Mouse (Mus musculus): Measurements from ENCODE around the gene Ltbp3.

Gene Ltbp3

DNA sequence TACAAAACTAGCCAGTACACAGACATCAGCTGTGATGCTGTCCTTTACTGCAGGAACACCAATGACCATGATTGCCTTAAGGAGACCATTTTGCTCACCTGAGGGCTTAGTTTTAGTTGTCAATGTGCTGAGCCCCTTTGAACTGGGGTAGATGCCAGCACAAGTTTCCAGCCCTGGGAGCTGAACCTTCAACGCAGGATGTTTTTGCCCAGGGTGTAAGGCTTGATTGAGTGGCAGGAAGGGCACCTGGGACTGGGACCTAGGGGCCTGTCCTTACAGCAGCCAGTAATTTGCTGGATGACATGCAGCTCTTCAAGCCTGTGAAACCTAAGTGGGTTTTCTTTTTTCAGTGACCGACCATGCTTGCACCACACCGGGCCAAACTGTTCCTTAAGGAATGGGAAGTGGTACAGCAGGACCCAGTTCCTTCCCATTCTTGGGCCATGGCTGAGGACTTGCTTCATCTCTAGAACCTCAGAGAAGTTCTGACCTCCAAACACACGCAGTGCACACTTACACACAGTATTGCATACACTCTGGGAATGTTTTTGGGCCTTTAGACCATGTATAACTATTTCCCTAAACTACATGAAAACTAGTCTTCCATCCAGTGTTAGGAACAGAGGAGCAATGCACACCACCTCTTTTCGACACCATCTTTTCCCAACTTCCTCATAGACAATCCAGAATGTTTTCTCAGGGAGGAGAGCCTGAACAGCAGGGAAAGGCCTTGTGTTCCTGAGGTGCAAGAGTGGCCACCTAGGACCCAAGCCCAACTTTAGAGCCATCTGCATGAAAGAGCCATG is 54.3 kb downstream of the Ltbp3 start:
- DNase-seq, result no peak

DNA sequence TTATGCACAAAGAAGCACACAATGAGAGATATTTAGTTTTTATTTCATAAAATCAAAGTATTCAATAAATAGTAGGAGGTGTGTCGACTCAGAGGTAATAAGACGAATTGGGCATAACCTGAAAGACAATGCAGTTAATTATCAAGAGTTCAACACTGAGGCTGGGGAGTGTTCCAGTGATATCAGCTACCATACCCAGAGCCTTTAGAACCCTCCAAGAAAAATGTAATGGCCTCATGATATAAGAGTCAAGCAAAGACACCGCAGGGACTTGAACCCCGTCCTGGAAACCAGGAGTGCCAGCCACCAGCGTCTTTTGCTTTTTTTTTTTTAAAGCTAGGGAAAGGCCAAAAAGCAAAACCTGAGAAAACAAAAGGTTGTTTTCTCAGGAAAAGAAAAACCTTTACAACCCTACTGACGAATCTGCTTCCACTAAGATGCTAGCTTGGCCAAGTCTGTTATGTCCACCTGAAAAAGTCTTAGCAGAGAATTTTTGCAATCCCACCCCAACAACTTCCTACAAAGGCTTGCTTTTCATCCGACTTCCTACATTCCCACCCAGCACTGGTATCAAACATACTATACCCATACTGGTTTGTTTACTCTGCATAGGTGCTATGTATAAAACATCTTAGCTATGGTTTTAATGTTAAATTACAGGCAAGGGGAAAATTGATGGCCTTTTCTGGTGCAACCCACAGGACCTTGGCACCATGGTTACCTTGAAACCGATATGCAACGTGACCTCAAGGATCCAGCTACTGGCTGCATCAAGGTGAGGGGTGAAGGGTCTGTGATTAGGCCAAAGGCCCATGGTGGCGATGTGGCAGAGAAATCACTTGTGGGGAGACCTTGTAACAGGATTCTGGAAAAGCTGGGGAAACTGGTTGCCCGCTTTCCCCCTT is 55.2 kb downstream of the Ltbp3 start:
- no peak for DNase-seq

DNA sequence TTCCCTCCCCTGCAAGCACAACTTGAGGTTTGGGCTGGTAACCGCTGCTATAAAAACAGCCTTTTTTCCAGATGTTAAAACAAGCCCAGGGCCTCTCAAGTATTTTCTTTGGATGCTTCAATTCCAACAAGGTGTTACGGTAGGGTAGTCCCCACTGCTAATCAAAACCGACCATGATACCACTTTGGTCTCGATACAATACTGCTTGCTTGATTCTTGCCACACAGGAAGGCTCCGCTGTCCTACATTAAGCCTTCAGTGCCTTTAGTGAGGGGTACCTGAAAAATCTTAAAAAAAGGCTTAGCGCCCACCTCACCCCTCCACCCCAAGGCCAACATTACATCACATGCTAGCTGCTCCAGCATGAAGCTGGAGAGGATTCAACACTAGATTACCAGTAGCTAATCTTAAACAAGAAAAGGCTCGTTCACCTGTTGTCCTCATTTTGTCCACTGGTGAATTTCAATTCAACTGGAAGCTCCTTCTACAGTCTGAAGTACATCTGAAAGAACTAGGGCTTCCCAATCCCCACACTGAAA is 55.9 kb downstream of the Ltbp3 start:
- no peak for DNase-seq

DNA sequence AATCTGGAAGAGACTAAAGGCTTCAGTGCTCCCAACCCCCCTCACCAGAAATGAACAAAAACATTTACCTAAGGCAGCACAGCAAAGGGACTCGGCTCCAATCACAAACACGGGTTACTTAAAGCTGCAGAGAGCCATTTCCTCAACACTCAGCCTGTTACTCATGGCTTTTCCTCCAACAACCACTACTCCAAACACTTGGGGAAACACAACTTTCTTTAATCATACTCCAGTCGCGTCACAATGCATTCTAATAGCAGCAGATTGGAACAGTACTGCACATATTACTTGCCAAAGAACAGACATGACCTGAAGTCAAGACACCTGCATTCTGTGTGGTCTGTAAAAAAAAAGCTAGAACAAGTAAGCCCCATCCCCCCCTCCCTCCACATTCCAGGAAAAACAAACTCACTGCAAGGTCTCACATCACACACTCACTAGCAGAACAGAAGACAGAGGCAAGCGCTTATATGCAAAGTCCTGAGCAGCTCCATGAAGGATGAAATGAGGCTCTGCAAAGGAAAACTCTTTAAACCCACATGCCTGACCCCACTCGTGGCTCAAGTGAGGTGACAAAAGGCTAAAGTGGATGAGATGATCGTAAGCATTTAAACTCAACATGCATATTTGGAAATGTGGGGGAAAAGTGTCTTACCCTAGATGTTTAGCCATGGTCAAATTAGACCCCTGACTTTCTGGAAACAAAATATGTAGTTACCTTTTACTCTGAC is 56.8 kb downstream of the Ltbp3 start:
- DNase-seq, result no peak

DNA sequence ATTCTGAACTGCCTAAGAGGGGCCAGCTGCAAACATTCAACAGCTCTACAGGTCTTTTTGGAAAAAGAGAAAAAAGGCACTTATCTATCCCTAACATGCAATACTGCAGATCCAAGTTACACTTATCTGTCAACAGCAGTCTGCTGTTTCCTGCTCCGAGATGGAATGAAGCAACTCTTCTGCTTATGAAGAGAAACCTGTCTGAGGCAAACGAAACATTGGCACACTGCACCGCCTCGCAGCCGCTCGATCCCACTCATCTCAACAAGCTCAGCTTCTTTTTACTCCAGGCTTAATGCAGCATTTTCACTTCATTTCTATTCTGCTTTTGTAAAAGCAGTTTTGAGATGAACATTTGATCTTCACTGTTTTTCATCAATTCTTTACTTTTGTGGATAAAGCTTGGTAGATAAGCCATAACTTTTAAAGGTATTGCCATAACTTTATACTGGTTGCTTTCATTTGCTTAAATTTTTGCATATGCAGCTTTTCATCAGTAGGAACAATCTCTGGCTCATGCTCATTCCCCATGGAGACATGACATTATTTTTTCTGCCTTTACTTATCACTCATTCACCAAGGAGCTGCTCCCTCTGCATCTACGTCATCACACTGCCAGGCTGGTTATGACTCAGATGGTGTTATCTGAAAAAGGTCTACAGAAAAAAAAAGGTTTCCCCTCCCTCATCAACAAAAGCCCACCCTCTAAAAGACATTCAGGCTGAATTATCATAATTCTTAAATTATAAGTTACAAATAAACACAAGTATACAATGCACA is 58.2 kb downstream of the Ltbp3 start:
- DNase-seq, result no peak

DNA sequence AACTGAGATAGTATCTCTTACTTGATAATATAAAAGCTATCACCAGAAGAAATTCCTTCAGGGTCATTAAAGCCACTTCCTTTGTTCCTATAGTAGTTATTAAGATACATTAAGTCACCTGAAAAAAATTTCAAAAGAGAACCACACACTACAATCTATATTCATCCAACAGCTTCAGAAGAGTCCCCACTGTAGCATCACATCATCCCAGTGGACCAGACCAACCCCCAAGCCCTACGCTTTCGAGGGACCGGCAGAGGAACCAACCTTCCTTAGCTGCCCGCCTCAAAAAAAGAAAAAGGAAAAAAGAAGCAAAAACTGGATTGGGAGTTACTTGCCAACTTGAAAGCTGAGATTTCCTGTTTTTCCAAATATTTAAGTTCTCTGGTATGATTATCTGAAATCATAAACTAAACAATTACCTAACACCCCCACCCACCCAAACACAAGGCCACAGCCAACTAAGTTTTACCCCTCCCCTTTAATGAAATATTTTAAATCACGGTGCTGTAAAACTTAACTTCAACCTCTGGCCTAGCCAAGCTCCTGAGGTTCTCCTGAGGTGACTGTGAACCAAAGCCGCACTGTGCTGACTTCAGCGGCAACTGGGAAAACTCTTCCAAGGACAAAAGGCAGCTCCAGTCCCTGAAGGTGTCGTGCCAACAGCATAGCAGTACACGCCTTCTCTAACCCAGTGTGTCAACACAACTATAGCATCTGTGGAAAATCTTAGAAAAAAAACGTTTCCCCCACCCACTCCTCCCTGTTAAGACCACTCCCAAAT is 59.1 kb downstream of the Ltbp3 start:
- DNase-seq, result no peak

DNA sequence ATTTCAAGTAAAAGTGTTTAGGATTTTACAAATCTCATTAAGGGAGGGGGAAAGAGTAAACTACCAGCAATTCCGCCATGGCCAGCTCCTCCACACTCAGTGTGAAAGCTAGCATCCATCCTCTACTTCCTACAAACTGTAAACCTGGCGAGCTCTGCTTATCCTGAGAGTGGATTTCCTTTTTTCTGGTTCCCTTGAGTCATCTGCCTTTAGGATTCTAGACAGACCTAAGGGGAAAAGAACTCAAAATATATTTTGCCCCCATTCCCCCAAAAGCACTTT is 59.6 kb downstream of the Ltbp3 start:
- no peak for DNase-seq

DNA sequence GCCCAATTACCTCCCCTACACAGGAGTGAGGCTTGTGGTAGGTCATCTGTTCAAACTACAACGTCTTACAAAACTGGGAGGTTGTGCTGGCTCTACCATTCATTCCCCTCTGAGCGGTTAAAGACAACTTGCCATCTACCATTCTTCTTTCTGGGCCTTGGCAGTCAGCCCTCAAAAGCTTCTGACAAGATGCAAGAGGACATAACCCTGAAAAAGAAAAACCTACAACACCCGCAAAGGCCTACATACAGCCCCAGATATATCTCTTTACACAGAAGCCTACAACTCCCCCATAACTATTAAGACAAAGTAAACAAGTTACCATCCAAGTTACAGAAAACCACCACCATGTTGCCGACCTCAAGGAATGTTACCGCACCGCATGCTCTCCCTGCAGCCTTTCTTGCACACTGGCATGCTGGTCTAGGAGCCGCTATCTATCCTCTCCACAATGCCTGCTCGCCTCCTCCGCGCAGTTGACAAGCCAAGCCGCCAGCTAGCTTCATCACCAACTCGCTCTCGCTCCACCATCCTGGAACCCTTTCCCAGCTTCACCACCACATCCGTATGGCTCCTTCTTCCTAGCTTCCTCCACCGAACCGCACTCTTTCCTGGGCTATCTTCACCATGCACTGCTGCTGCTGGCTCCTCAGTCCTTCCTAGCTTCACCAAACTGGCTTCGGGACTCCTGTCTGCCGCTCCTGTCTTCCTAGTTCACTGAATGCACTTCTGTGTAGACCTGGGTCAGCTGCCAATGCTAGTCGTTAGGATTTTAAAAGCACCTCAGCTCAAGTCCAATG is 60.1 kb downstream of the Ltbp3 start:
- peak in 1 of 2 experiments; percentile 41 for DNase-seq

DNA sequence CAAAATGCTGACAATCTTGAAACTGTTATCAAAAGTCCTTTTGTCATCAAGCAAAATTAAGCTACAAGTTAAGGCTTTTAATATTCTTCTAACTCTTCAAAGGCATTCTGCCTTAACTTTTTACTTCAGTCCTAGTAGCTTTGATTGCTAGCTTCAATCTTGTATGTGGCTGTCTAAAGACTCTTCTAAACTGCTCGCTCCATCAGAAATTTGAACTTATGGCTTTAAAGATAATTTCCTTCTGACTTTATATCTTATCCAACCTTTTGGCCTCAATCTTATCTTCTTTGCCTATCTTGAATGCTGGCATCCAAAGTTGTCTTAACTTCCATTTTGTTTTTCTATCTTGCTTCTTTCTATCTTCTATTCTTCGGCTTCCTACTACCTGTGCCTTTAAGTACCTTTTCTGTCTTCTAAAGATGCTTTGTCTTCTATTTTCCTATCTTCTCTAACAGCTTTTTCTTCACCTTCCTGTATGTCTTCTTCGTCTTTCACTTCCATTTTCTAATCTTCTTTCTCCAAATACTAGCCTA is 60.8 kb downstream of the Ltbp3 start:
- no peak for DNase-seq

DNA sequence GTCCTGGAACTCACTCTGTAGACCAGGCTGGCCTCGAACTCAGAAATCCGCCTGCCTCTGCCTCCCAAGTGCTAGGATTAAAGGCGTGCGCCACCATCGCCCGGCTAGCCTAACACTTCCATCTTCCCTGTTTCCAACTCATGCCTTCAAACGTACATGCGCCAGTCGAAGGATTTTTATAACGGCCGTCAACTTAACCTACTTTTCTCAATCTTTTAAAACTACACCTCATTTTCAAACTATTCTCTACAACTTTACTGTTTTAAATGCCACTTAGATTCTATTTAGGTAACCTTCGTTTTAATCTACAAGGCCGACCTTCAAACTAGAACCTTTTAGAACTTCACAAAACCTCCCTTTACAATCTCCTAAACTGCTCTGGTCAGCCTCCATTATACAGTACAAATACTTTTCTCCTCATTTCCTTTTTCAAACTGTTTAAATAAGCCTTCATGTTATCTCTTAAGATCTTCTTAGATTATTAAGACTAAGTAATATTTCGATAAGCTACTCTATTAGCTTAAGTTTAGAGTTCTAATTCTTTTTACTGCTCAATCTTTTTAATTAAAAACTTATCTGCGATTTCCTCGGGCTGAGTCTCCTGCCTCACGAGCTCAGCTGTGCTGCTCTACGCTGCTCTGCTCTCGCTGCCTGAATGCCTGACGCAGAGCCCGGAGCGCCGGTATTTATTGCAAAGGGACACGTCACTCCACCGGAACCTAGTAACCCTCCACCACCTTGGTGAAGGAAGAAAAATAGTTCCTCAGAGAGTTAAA is 61.5 kb downstream of the Ltbp3 start:
- DNase-seq, result peak; percentile 93 to 97

DNA sequence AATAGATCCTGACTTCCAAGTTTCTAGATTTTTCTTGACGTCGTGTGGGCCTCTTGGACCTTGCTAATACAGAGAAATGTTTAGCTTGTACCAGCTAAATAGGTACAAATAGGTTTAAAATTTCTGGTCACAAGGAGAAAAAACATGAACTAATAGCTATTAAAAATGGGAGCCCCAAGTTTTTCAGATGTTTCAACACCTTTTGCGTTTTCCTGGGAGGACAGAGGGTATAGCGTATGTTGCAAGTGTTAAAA is 62.0 kb downstream of the Ltbp3 start:
- no peak for DNase-seq

DNA sequence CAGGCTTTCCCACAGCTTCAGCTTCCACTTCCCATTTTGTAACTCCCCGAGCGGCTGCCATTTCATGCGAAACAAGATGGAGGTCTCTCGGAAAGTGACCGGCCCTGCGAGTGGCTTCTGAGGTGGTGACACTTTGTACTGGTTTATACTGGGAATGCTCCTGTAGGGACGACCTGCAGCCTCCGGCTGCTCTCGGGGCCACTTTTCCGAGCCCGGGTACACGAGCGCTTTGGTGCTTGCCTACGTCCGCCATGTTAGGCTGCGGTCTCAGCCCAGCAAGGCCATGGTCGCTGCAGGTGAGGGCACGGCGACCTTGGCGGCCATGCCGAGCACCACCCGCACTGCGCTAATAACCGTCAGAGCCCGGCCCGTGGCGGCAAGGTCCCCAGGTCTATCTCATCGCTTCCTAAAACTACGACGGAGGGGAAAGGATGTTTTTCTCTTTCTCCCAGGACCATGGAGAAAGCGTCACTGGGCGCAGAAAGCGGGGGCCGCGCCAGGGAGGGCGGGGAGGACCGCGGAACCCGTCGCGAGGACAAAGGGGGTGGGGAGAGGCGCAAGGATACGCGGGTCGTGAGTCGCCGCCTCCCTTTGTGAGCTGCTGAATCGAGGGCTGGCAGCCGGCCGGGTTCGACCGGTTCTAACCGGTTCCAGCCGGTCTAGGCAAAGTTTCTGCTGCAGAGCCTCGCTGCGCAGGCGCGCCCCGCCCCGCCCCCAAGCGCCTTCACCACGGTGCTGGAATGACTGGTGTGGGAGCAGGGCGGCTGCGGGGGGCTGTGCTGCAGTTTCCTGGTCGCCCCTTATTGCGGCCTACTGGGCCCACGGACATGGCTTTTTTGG is 62.6 kb downstream of the Ltbp3 start:
- peak; percentile 99 for DNase-seq

DNA sequence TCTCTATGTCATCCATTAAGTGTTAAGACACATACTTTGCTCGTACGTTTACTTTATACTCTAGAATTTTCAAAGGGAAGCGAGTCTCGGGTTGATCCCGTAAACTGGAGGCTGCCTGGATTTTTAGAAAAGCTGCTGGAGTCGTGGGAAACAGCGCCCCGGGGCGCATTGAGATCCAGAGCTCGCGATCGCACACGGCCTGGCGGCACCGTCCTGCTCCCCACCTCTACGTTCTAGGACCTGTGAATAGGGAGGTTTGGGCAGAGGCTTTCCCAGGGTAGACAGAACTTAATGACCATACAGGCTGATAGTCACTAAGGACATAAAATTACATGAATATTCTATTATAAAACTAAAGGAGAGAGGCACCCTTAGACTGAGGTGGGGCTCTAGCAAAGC is 63.2 kb downstream of the Ltbp3 start:
- no peak for DNase-seq

DNA sequence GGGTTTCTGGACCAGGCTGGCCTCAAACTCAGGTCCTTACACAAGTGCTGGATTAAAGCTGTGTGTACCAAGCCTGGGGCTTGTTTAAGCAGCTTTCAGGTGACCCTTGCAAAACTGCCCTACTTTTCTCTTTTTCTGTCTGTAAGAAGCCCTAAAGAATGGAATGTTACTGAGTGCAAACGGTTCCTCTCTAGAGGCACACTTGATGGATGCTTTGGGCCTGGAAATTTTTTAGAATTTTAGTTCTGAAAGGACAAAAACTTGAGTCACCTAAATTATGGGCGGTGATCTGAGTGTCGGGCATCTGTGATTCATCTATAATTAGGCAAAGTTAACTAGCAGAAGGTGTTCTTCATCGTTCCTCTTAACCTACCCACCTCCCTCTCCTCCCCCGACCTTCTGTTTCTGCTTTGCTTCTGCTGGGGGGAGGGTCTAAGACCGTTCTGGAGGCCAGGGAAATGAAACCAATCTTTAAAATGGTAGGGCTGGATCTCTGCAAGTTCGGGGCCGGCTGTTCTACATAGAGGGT is 63.7 kb downstream of the Ltbp3 start:
- DNase-seq, result peak in 1 of 2 experiments; percentile 50

DNA sequence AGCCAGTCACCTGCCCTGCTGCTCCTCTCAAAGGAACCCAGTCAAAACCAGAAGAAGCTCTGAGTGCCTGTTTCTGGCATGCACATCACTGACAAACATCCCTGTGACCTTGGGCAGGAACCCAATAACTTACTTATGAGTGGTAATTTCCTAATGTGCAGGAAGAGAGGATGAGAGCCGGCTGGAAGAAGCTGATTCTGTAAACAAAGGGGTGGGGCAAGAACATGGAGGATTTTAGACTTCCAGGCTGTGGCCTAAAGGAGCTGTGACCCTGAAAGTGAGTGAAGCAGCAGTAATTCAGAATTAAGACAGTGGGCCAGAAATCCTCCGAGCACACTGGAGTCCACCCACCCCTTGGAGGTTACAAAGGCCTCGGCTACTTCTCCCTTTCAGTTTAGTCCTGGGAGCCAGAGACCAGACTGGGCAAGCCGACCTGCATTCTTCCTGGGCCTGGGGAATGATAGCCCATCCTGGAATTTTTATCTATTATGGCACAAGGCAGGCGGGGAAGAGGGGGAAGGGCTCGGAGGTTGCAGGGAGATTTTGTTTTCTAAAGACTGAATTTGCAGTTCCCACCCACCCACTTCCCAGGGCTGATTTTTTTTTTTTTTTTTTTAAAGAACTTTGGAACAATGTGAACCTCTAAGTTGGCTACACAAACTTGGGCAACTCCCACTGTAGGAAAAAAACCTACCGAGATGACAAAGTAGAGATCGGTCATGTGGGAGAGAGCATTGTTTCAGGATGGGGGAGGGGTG is 65.5 kb downstream of the Ltbp3 start:
- DNase-seq, result no peak

DNA sequence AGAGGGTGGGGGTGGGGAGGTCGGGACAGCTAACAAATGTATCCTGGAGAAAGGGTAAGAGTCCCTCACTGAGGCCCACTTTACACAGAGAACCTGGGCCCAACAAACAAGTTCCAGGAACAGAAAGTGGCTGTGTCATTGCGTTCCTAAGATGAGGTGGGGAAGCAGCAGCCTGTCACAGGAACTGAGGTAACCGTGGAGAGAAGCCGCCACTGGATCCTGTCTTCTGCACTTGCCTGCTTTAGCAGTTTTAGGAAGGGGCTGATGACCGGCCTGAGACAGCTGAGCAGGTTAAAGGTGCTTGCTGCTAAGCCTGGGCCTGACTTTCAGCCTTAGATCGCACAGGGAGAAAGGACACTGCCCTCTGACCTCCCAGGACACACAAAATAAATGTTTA is 66.1 kb downstream of the Ltbp3 start:
- peak in 1 of 2 experiments; percentile 49 for DNase-seq

DNA sequence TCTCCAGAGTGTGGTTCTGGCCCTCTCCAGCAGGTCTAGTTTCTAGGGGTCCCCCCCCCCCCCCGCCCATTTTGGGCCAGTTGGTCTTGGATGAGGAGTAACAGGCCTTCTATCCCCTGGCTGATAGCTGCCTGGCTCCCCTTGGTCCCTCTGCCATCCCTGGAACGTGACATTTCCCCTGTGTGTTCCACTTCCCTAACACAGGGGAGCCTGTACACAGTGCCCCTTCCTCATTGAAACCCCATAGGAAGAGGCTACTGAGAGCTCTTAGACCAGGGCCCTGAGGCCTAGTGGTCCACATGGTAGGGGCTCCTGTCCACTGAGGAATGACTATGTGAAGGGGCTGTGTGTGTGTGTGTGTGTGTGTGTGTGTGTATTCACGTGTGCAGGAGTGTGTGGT is 67.0 kb downstream of the Ltbp3 start:
- no peak for DNase-seq
